Mouse (Mus musculus): ENCODE measurements around the gene Adcy1. TPM values are rescaled to one million over a fixed set of nuclear protein-coding genes. Genes with fewer than 3 reads are reported as not detected.

The Adcy1 gene
- polyA plus RNA-seq, 1 experiment from 2014 or later, result 11.1 TPM

- no peak for ATAC-seq
- H3K4me2 ChIP-seq (ENCODE audit: low read length), result no peak overlapping the region
- 0 out of 2 replicates have a peak, but pooled peaks cover 4% of the 10 kb centered on the region for H3K27me3 ChIP-seq (replicated peaks; ENCODE audit: control insufficient read depth, insufficient read depth, low read length)
- H3K4me1 ChIP-seq (replicated peaks; ENCODE audit: control insufficient read depth, insufficient read depth, low read length), result peaks cover 13% of the 10 kb centered on the region
- no peaks in the 10 kb centered on the region for H3K9me3 ChIP-seq (ENCODE audit: control insufficient read depth, low read length)
- no peak overlapping the region for H3K4me3 ChIP-seq (replicated peaks; ENCODE audit: low read length)
- H3K27ac ChIP-seq (ENCODE audit: low read length), result no peak overlapping the region
- no peak overlapping the region for H3K9ac ChIP-seq (replicated peaks; ENCODE audit: low read depth, low read length)
- no peaks in the 10 kb centered on the region for H3K36me3 ChIP-seq (ENCODE audit: control insufficient read depth, insufficient read depth)
- WGBS, result 88% methylated on average over 4 of the region's 4 CpGs
Observed at GRCm38 (mm10) chr11:7053710-7054109, 9.6 kb upstream of the Adcy1 start.

GRCm38 (mm10) chr11:7054662-7055265 lies 8.5 kb upstream of the Adcy1 start:
- H3K27me3 ChIP-seq (replicated peaks; ENCODE audit: control insufficient read depth, insufficient read depth, low read length), result 0 out of 2 replicates have a peak, but pooled peaks cover 4% of the 10 kb centered on the region
- peaks cover 13% of the 10 kb centered on the region for H3K4me1 ChIP-seq (replicated peaks; ENCODE audit: control insufficient read depth, insufficient read depth, low read length)
- H3K36me3 ChIP-seq (ENCODE audit: control insufficient read depth, insufficient read depth), result no peaks in the 10 kb centered on the region
- no peak overlapping the region for H3K4me2 ChIP-seq (ENCODE audit: low read length)
- H3K4me3 ChIP-seq (replicated peaks; ENCODE audit: low read length), result no peak overlapping the region
- H3K27ac ChIP-seq (ENCODE audit: low read length), result no peak overlapping the region; the same call in 1 of the 2 replicates
- no peaks in the 10 kb centered on the region for H3K9me3 ChIP-seq (ENCODE audit: control insufficient read depth, low read length)
- no peak overlapping the region for H3K9ac ChIP-seq (replicated peaks; ENCODE audit: low read depth, low read length)
- WGBS, result 78% methylated on average over 6 of the region's 6 CpGs
- ATAC-seq, result no peak

GRCm38 (mm10) chr11:7055455-7056017 lies 7.8 kb upstream of the Adcy1 start:
- Histone ChIP-seq H3K27me3 (replicated peaks; ENCODE audit: control insufficient read depth, insufficient read depth, low read length) (0 out of 2 replicates have a peak, but pooled peaks cover 4% of the 10 kb centered on the region), H3K9ac (replicated peaks; ENCODE audit: low read depth, low read length) (no peak overlapping the region), H3K27ac (ENCODE audit: low read length) (peak overlapping the region; percentile 25; the same call in 1 of the 2 replicates), H3K4me1 (replicated peaks; ENCODE audit: control insufficient read depth, insufficient read depth, low read length) (peaks cover 13% of the 10 kb centered on the region), H3K36me3 (ENCODE audit: control insufficient read depth, insufficient read depth) (no peaks in the 10 kb centered on the region), H3K4me3 (replicated peaks; ENCODE audit: low read length) (0 out of 2 replicates have a peak overlapping the region, but pooled peaks have one; percentile 7), H3K4me2 (ENCODE audit: low read length) (peak overlapping the region; percentile 40), H3K9me3 (ENCODE audit: control insufficient read depth, low read length) (no peaks in the 10 kb centered on the region)
- 10% methylated on average over 14 of the region's 14 CpGs for WGBS
- peak; percentile 87 for ATAC-seq

DNA sequence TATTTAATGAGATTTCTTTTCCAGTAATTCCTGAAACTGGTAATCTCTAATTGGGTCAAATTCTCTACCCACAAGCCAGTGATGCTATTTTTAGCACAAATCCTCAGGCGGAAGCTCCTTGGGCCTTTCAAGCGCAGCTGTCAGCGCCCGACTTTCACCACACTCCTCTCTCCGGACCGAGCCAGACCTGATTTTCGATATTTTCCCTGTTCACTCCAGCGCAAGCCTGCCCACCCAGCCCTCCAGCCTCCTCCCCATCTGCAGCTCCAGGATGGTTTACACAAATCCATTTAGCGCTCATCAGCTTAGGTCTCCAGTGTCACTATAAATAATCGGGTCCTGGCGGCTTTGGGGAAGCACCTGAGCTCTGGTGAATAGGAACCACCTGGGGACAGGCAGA lies 7.2 kb upstream of the Adcy1 start:
- no peak overlapping the region for H3K4me3 ChIP-seq (replicated peaks; ENCODE audit: low read length)
- peak; percentile 32; the same call in 1 of the 2 replicates for ATAC-seq
- peak overlapping the region; percentile 24; the same call in 1 of the 2 replicates for H3K27ac ChIP-seq (ENCODE audit: low read length)
- no peak overlapping the region for H3K9ac ChIP-seq (replicated peaks; ENCODE audit: low read depth, low read length)
- peak overlapping the region; percentile 31 for H3K4me2 ChIP-seq (ENCODE audit: low read length)
- peaks cover 13% of the 10 kb centered on the region for H3K4me1 ChIP-seq (replicated peaks; ENCODE audit: control insufficient read depth, insufficient read depth, low read length)
- WGBS, result 4% methylated on average over 11 of the region's 11 CpGs
- H3K9me3 ChIP-seq (ENCODE audit: control insufficient read depth, low read length), result no peaks in the 10 kb centered on the region
- peaks cover 4% of the 10 kb centered on the region; the same call in 1 of the 2 replicates for H3K27me3 ChIP-seq (replicated peaks; ENCODE audit: control insufficient read depth, insufficient read depth, low read length)
- H3K36me3 ChIP-seq (ENCODE audit: control insufficient read depth, insufficient read depth), result no peaks in the 10 kb centered on the region

GRCm38 (mm10) chr11:7057781-7058180 lies 5.5 kb upstream of the Adcy1 start:
- no peaks in the 10 kb centered on the region for H3K36me3 ChIP-seq (ENCODE audit: control insufficient read depth, insufficient read depth)
- peaks cover 8% of the 10 kb centered on the region; the same call in 1 of the 2 replicates for H3K27me3 ChIP-seq (replicated peaks; ENCODE audit: control insufficient read depth, insufficient read depth, low read length)
- no peaks in the 10 kb centered on the region for H3K9me3 ChIP-seq (ENCODE audit: control insufficient read depth, low read length)
- WGBS, result 91% methylated on average over 7 of the region's 7 CpGs
- no peak overlapping the region for H3K4me3 ChIP-seq (replicated peaks; ENCODE audit: low read length)
- H3K4me1 ChIP-seq (replicated peaks; ENCODE audit: control insufficient read depth, insufficient read depth, low read length), result peaks cover 13% of the 10 kb centered on the region
- H3K4me2 ChIP-seq (ENCODE audit: low read length), result no peak overlapping the region
- H3K27ac ChIP-seq (ENCODE audit: low read length), result no peak overlapping the region
- H3K9ac ChIP-seq (replicated peaks; ENCODE audit: low read depth, low read length), result no peak overlapping the region
- no peak for ATAC-seq

DNA sequence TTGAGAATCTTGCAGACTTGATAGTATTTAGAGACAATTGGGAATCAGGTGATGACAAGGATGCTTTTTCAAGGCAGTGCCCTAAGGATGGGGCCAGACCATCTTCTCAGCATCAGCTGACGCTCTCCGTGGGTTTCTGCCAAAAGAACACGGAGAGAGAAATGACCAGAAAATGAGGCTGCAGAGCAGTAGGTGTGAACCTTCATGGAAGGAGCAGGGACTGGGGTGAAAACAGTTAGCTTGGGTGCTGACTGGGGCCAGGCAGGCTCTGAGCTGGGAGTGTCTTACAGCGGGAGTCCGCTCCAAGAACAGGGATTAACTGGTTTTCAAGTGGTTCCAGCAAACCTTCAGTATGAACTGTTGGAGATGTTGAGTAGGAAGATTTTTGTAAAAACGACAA lies 1.3 kb upstream of the Adcy1 start:
- Histone ChIP-seq H3K4me2 (ENCODE audit: low read length) (no peak overlapping the region), H3K9me3 (ENCODE audit: control insufficient read depth, low read length) (no peaks in the 10 kb centered on the region), H3K4me1 (replicated peaks; ENCODE audit: control insufficient read depth, insufficient read depth, low read length) (peaks cover 17% of the 10 kb centered on the region), H3K27me3 (replicated peaks; ENCODE audit: control insufficient read depth, insufficient read depth, low read length) (peaks cover 23% of the 10 kb centered on the region), H3K4me3 (replicated peaks; ENCODE audit: low read length) (no peak overlapping the region), H3K27ac (ENCODE audit: low read length) (no peak overlapping the region), H3K36me3 (ENCODE audit: control insufficient read depth, insufficient read depth) (no peaks in the 10 kb centered on the region), H3K9ac (replicated peaks; ENCODE audit: low read depth, low read length) (no peak overlapping the region)
- 42% methylated on average over 6 of the region's 6 CpGs for WGBS
- no peak for ATAC-seq

DNA sequence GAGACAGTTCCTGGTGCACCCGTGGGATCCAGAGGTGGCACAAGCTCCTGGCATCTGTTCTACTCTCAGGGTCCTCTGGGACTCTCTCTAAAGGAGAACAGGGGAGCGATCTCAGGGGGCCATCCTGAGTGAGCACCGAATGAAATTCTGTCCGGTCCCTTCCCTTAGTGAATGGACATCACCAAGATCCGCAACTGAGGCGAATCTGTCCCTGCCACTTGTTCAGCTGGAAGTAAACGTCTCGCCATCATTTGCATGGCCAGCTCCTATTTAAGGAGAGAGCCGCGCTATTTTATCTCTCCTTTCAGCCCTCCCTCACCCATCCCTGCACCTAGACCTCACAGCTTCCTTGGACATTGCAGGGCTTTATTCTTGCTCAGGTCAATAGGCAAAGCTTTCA lies 723 bp upstream of the Adcy1 start:
- Histone ChIP-seq H3K36me3 (ENCODE audit: control insufficient read depth, insufficient read depth) (no peaks in the 10 kb centered on the region), H3K27ac (ENCODE audit: low read length) (no peak overlapping the region), H3K9ac (replicated peaks; ENCODE audit: low read depth, low read length) (peak overlapping the region; percentile 69), H3K4me3 (replicated peaks; ENCODE audit: low read length) (peak overlapping the region; percentile 58), H3K4me1 (replicated peaks; ENCODE audit: control insufficient read depth, insufficient read depth, low read length) (peaks cover 17% of the 10 kb centered on the region), H3K9me3 (ENCODE audit: control insufficient read depth, low read length) (no peaks in the 10 kb centered on the region), H3K27me3 (replicated peaks; ENCODE audit: control insufficient read depth, insufficient read depth, low read length) (peaks cover 23% of the 10 kb centered on the region), H3K4me2 (ENCODE audit: low read length) (peak overlapping the region; percentile 71)
- 8% methylated on average over 10 of the region's 10 CpGs for WGBS
- no peak for ATAC-seq

DNA sequence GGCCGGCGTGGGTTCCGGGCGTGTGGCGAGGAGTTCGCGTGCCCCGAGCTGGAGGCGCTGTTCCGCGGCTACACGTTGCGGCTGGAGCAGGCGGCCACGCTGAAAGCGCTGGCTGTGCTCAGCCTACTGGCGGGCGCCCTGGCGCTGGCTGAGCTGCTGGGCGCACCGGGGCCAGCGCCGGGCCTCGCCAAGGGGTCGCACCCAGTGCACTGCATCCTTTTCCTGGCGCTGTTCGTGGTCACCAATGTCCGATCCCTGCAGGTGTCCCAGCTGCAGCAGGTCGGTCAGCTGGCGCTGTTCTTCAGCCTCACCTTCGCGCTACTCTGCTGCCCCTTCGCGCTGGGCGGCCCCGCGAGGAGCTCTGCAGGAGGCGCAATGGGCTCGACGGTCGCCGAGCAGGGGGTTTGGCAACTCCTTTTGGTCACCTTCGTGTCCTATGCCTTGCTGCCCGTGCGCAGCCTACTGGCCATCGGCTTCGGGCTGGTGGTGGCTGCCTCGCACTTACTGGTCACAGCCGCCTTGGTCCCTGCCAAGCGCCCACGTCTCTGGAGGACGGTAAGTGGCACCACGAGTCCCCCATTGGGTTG lies 485 bp downstream of the Adcy1 start:
- Histone ChIP-seq H3K27ac (ENCODE audit: low read length) (no peak overlapping the region), H3K36me3 (ENCODE audit: control insufficient read depth, insufficient read depth) (no peaks in the 10 kb centered on the region), H3K4me3 (replicated peaks; ENCODE audit: low read length) (peak overlapping the region; percentile 58), H3K4me2 (ENCODE audit: low read length) (peak overlapping the region; percentile 88), H3K9me3 (ENCODE audit: control insufficient read depth, low read length) (no peaks in the 10 kb centered on the region), H3K9ac (replicated peaks; ENCODE audit: low read depth, low read length) (peak overlapping the region; percentile 73), H3K27me3 (replicated peaks; ENCODE audit: control insufficient read depth, insufficient read depth, low read length) (peaks cover 23% of the 10 kb centered on the region), H3K4me1 (replicated peaks; ENCODE audit: control insufficient read depth, insufficient read depth, low read length) (peaks cover 17% of the 10 kb centered on the region)
- ATAC-seq, result peak; percentile 65
- WGBS, result under 1% methylated on average over 52 of the region's 53 CpGs

DNA sequence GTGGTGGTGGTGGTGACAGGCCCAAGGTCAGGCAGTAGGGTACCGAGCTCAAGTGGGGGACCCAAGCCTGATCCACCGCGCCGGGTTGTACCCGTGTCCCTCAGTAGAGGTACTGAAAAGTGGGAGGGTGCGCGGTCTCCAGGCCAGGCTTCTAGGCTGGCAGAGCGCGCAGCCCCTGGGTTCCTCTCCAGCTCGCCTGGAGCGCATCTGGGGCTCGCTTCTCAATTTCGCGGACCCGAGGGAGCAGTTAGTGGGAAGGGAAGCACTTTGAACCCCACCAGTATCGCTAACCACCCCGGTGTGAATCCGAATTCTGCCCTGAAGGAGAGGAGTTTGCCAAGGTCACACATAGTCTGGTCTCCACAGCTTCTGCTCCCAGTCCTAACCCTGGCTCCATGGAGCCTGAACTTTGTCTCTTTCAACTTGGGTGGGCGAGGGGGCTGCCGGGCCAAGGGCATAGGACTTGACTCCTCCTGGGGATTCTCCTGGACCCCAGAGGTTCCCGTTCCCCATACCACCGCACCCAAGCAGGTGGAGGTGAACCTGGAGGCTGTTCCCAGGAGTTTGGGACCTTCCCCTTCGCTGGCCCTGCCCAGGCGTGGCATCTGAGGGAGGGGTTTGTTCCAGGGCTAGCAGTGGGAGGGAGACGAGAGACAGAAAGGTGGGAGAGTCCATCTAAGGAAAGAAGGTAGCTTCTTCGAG lies 1.3 kb downstream of the Adcy1 start:
- peaks cover 17% of the 10 kb centered on the region for H3K4me1 ChIP-seq (replicated peaks; ENCODE audit: control insufficient read depth, insufficient read depth, low read length)
- 5% methylated on average over 26 of the region's 26 CpGs for WGBS
- H3K9me3 ChIP-seq (ENCODE audit: control insufficient read depth, low read length), result no peaks in the 10 kb centered on the region
- peaks cover 23% of the 10 kb centered on the region for H3K27me3 ChIP-seq (replicated peaks; ENCODE audit: control insufficient read depth, insufficient read depth, low read length)
- H3K36me3 ChIP-seq (ENCODE audit: control insufficient read depth, insufficient read depth), result no peaks in the 10 kb centered on the region
- H3K4me2 ChIP-seq (ENCODE audit: low read length), result peak overlapping the region; percentile 88
- H3K27ac ChIP-seq (ENCODE audit: low read length), result no peak overlapping the region
- peak overlapping the region; percentile 73 for H3K9ac ChIP-seq (replicated peaks; ENCODE audit: low read depth, low read length)
- no peak for ATAC-seq
- peak overlapping the region; percentile 58 for H3K4me3 ChIP-seq (replicated peaks; ENCODE audit: low read length)

Data from forebrain, embryonic 16.5 days (tissue).